Mouse (Mus musculus) cortical plate, adult 2 months (tissue): ENCODE measurements around the gene Cd164l2.

Source experiments
- CTCF ChIP-seq: fragments of 200-500 bp; IDR thresholded peaks from 2 replicates; pipeline ENCODE4 v1.5.1; 2011; ENCODE audit warnings: mild to moderate bottlenecking, control low read depth, low read length; ENCODE audit not compliant: insufficient read depth; ENCODE audit errors: extremely low read depth
- POLR2A ChIP-seq: fragments of 200-500 bp; IDR thresholded peaks from 2 replicates; pipeline ENCODE4 v1.6.1; 2011; ENCODE audit warnings: mild to moderate bottlenecking, low read length, control low read depth; ENCODE audit not compliant: insufficient read depth; ENCODE audit errors: extremely low read depth

DNA sequence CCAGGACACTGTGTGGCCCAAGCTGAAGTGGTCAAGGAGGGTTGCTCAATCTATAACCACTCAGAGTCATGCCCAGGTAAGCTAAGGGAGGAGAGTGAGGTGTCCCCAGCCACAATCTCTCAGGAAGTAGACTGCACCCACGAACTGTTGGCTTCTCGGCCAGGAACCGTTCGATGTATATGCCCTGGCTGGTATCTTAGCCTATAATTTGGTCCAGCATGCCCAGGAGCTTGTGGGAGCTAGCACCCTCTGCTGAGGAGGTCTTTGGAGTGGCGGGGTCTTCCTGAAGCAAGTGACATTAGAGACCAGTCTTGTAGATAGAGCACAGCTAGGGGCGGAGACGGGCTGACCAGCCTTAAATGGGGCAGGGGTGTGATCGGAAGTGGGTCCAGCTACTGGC is 9.8 kb downstream of the Cd164l2 start:
- TF ChIP-seq CTCF: no peak
- no peak for TF ChIP-seq POLR2A
